Mouse (Mus musculus) liver, embryonic 16.5 days (tissue): ENCODE measurements around the gene Gnai3. TPM values are rescaled to one million over a fixed set of nuclear protein-coding genes. Genes with fewer than 3 reads are reported as not detected.

Experiments
- ATAC-seq: fragments of 200-750 bp; cut with Nextera tagmentation; 2 replicates; pipeline ENCODE4 v1.8.0; 2017; ENCODE audit warnings: low read depth, mild to moderate bottlenecking, moderate number of reproducible peaks, moderate library complexity
- H3K27ac ChIP-seq: fragments of 300-500 bp; sonication (generic); 2 replicates; pipeline ENCODE4 v1.5.1; 2014; ENCODE audit warnings: mild to moderate bottlenecking, low read length
- H3K27me3 ChIP-seq: fragments of 300-500 bp; sonication (generic); 2 replicates; pipeline ENCODE4 v1.6.1; 2014; ENCODE audit warnings: low read depth, low read length, mixed read lengths; ENCODE audit not compliant: control insufficient read depth, insufficient read depth
- H3K36me3 ChIP-seq: fragments of 300-500 bp; sonication (generic); 2 replicates; pipeline ENCODE4 v1.6.1; 2014; ENCODE audit warnings: mild to moderate bottlenecking; ENCODE audit not compliant: control insufficient read depth, insufficient read depth
- H3K4me1 ChIP-seq: fragments of 300-500 bp; sonication (generic); 2 replicates; pipeline ENCODE4 v1.6.1; 2014; ENCODE audit warnings: low read depth, low read length, mixed read lengths; ENCODE audit not compliant: control insufficient read depth
- H3K4me2 ChIP-seq: fragments of 300-500 bp; sonication (generic); 2 replicates; pipeline ENCODE4 v1.6.1; 2014; ENCODE audit warnings: low read depth, low read length, mixed read lengths
- H3K4me3 ChIP-seq: fragments of 300-500 bp; sonication (generic); 2 replicates; pipeline ENCODE4 v1.5.1; 2014; ENCODE audit warnings: low read depth, mild to moderate bottlenecking, low read length
- H3K9ac ChIP-seq: fragments of 300-500 bp; sonication (generic); 2 replicates; pipeline ENCODE4 v1.6.1; 2014; ENCODE audit warnings: low read depth, low read length
- H3K9me3 ChIP-seq: fragments of 300-500 bp; sonication (generic); replicated peaks from 2 replicates; pipeline ENCODE4 v1.6.1; 2016; ENCODE audit warnings: low read length; ENCODE audit not compliant: control insufficient read depth
- WGBS: fragments of 180-500 bp; shearing (Covaris S2); extraction: QIAGEN DNeasy Blood & Tissue Kit; methylation state at CpG from one replicate; pipeline ENCODE4 v1.1.7; 2014; ENCODE audit not compliant: insufficient replicate concordance; 5-methylcytosine and 5-hydroxymethylcytosine counted together
- polyA plus RNA-seq: library from polyadenylated mRNA; unstranded; fragments of >200 nt; fragmentation: Nextera tagmentation; extraction: Ambion mirVana; gene quantifications from 2 replicates; pipeline ENCODE4 v1.2.1, GENCODE M21; 2015

Gnai3 gene
- polyA plus RNA-seq, 1 experiment from 2014 or later: 69.9 TPM

GRCm38 (mm10) chr3:108072983-108073569, 72.9 kb downstream of the Gnai3 start:
- Histone ChIP-seq H3K27me3 (no peaks in the 10 kb centered on the region), H3K9ac (no peak overlapping the region), H3K36me3 (peaks cover 49% of the 10 kb centered on the region), H3K27ac (peak overlapping the region; percentile 53; the same call in 1 of the 2 replicates), H3K4me2 (no peak overlapping the region), H3K9me3 (no peaks in the 10 kb centered on the region), H3K4me1 (peaks cover 29% of the 10 kb centered on the region), H3K4me3 (no peak overlapping the region)
- ATAC-seq: no peak
- WGBS: 68% methylated on average over 10 of the region's 10 CpGs

- Histone ChIP-seq H3K4me3 (no peak overlapping the region), H3K9ac (no peak overlapping the region; the same call in 1 of the 2 replicates), H3K27ac (peak overlapping the region; percentile 68), H3K4me2 (peak overlapping the region; percentile 48), H3K9me3 (no peaks in the 10 kb centered on the region), H3K36me3 (peaks cover 24% of the 10 kb centered on the region), H3K4me1 (peaks cover 30% of the 10 kb centered on the region), H3K27me3 (no peaks in the 10 kb centered on the region)
- peak; percentile 54 for ATAC-seq
- WGBS: 52% methylated on average over 10 of the region's 10 CpGs
Measured at GRCm38 (mm10) chr3:108070295-108071293, 75.4 kb downstream of the Gnai3 start.

GRCm38 (mm10) chr3:108069231-108069870, 76.6 kb downstream of the Gnai3 start:
- Histone ChIP-seq H3K9me3 (no peaks in the 10 kb centered on the region), H3K4me2 (peak overlapping the region; percentile 48), H3K9ac (no peak overlapping the region), H3K27me3 (no peaks in the 10 kb centered on the region), H3K4me3 (peak overlapping the region; percentile 9; the same call in 1 of the 2 replicates), H3K27ac (peak overlapping the region; percentile 76), H3K36me3 (peaks cover 12% of the 10 kb centered on the region), H3K4me1 (peaks cover 31% of the 10 kb centered on the region)
- peak; percentile 62 for ATAC-seq
- WGBS: 39% methylated on average over 13 of the region's 13 CpGs

- no peak overlapping the region for H3K9ac ChIP-seq
- no peak overlapping the region for H3K4me3 ChIP-seq
- peak overlapping the region; percentile 76 for H3K27ac ChIP-seq
- H3K4me1 ChIP-seq: peaks cover 31% of the 10 kb centered on the region
- H3K4me2 ChIP-seq: 0 out of 2 replicates have a peak overlapping the region, but pooled peaks have one; percentile 48
- peaks cover 7% of the 10 kb centered on the region for H3K36me3 ChIP-seq
- no peaks in the 10 kb centered on the region for H3K27me3 ChIP-seq
- H3K9me3 ChIP-seq: no peaks in the 10 kb centered on the region
- no peak for ATAC-seq
- WGBS: 7% methylated on average over 1 of the region's 1 CpGs
Measured at GRCm38 (mm10) chr3:108068826-108069225, 77.1 kb downstream of the Gnai3 start.

GRCm38 (mm10) chr3:108067370-108067934, 78.5 kb downstream of the Gnai3 start:
- H3K4me2 ChIP-seq: no peak overlapping the region
- no peaks in the 10 kb centered on the region for H3K36me3 ChIP-seq
- no peaks in the 10 kb centered on the region for H3K27me3 ChIP-seq
- 59% methylated on average over 6 of the region's 6 CpGs for WGBS
- peaks cover 25% of the 10 kb centered on the region for H3K4me1 ChIP-seq
- H3K9me3 ChIP-seq: no peaks in the 10 kb centered on the region
- peak; percentile 75 for ATAC-seq
- no peak overlapping the region for H3K4me3 ChIP-seq
- H3K27ac ChIP-seq: peak overlapping the region; percentile 53
- H3K9ac ChIP-seq: no peak overlapping the region

GRCm38 (mm10) chr3:108065551-108065950, 80.4 kb downstream of the Gnai3 start:
- Histone ChIP-seq H3K4me3 (no peak overlapping the region), H3K9me3 (no peaks in the 10 kb centered on the region), H3K4me1 (peaks cover 19% of the 10 kb centered on the region), H3K27me3 (no peaks in the 10 kb centered on the region), H3K27ac (no peak overlapping the region), H3K4me2 (no peak overlapping the region), H3K36me3 (no peaks in the 10 kb centered on the region), H3K9ac (no peak overlapping the region)
- WGBS: 72% methylated on average over 9 of the region's 9 CpGs
- no peak for ATAC-seq

GRCm38 (mm10) chr3:108064672-108065071, 81.3 kb downstream of the Gnai3 start:
- Histone ChIP-seq H3K4me3 (no peak overlapping the region), H3K36me3 (no peaks in the 10 kb centered on the region), H3K4me2 (no peak overlapping the region), H3K27ac (no peak overlapping the region), H3K27me3 (no peaks in the 10 kb centered on the region), H3K9ac (no peak overlapping the region), H3K4me1 (peaks cover 11% of the 10 kb centered on the region), H3K9me3 (no peaks in the 10 kb centered on the region)
- 71% methylated on average over 4 of the region's 4 CpGs for WGBS
- no peak for ATAC-seq

GRCm38 (mm10) chr3:108062648-108063047, 83.3 kb downstream of the Gnai3 start:
- ATAC-seq: no peak
- Histone ChIP-seq H3K9me3 (no peaks in the 10 kb centered on the region), H3K4me2 (no peak overlapping the region), H3K27me3 (no peaks in the 10 kb centered on the region), H3K36me3 (no peaks in the 10 kb centered on the region), H3K4me3 (no peak overlapping the region), H3K9ac (no peak overlapping the region), H3K4me1 (peaks cover 2% of the 10 kb centered on the region; the same call in 1 of the 2 replicates), H3K27ac (no peak overlapping the region)
- 81% methylated on average over 8 of the region's 8 CpGs for WGBS
